ENCODE assay signal across 9 mouse cellular contexts in genomic region chr4:41638828-41639213, GRCm38 (mm10). TPM values are rescaled to one million over a fixed set of nuclear protein-coding genes. Genes with fewer than 3 reads are reported as not detected.
DNase-seq lines count a peak whose midpoint lies in the region; ATAC-seq lines count a peak whose summit lies in the region.
"Had no signal": no experiment of that assay in that cellular context is flagged by ENCODE, and none has a peak within 500 bp of the region (broad histone marks: within the 10 kb centered on the region; RNA-seq: fewer than 3 reads in every experiment).

No protein-coding gene starts in this region.

- H3K9ac ChIP-seq in heart, embryonic 12.5 days: 0 out of 2 replicates have a peak overlapping the region, but pooled peaks have one; percentile 2
- peak overlapping the region; percentile 92 for H3K9ac ChIP-seq in hindbrain, embryonic 11.5 days (ENCODE audit: low read depth, low read length)
- peak overlapping the region; percentile 92 for H3K9ac ChIP-seq in midbrain, embryonic 13.5 days (replicated peaks)

- H3K36me3 ChIP-seq in heart, embryonic 12.5 days: no peaks in the 10 kb centered on the region
- no peaks in the 10 kb centered on the region for H3K36me3 ChIP-seq in hindbrain, embryonic 11.5 days (ENCODE audit: control insufficient read depth, insufficient read depth, low read length)
- peaks cover 10% of the 10 kb centered on the region for H3K36me3 ChIP-seq in midbrain, embryonic 13.5 days

- DNase-seq in heart, postnatal 25 days (ENCODE audit: low spot score): no peak
- DNase-seq in cerebellum, adult 9-11 months: peak; percentile 75
- no peak for DNase-seq in hindbrain, embryonic 11.5 days (ENCODE audit: low spot score)
- no peak for DNase-seq in testis, postnatal 10 days (ENCODE audit: low spot score)
- no peak for DNase-seq in ovary, postnatal 36 days (ENCODE audit: low spot score)
- DNase-seq: lung, postnatal 36 days had no signal

- peaks cover 17% of the 10 kb centered on the region for H3K4me1 ChIP-seq in heart, embryonic 12.5 days (replicated peaks)
- peaks cover 2% of the 10 kb centered on the region for H3K4me1 ChIP-seq in hindbrain, embryonic 11.5 days (replicated peaks; ENCODE audit: control insufficient read depth, insufficient read depth, low read length)
- peaks cover 62% of the 10 kb centered on the region for H3K4me1 ChIP-seq in midbrain, embryonic 13.5 days (replicated peaks)

- H3K4me3 ChIP-seq in heart, embryonic 12.5 days: no peak overlapping the region
- H3K4me3 ChIP-seq in hindbrain, embryonic 11.5 days (ENCODE audit: low read depth, low read length): peak overlapping the region; percentile 62
- peak overlapping the region; percentile 74 for H3K4me3 ChIP-seq in midbrain, embryonic 13.5 days (replicated peaks)

- intact Hi-C loops in heart, postnatal 25 days (cut with DNase I): no loop called here

- H3K4me2 ChIP-seq in heart, embryonic 12.5 days: peak overlapping the region; percentile 88; the same call in 1 of the 2 replicates
- H3K4me2 ChIP-seq in hindbrain, embryonic 11.5 days (replicated peaks; ENCODE audit: low read depth, low read length): peak overlapping the region; percentile 74
- H3K4me2 ChIP-seq in midbrain, embryonic 13.5 days (replicated peaks): peak overlapping the region; percentile 71

- no peak for ATAC-seq in heart, embryonic 12.5 days (ENCODE audit: insufficient number of reproducible peaks, low FRiP score)
- no peak for ATAC-seq in hindbrain, embryonic 11.5 days (ENCODE audit: low FRiP score)
- no peak for ATAC-seq in midbrain, embryonic 13.5 days
- ATAC-seq in monocyte, adult 5-6 weeks (replicated peaks; ENCODE audit: insufficient number of reproducible peaks, low FRiP score, low TSS enrichment, poor library complexity, severe bottlenecking): no peak

- H3K27ac ChIP-seq in heart, embryonic 12.5 days (ENCODE audit: poor library complexity, severe bottlenecking): no peak overlapping the region
- no peak overlapping the region for H3K27ac ChIP-seq in hindbrain, embryonic 11.5 days (ENCODE audit: low read depth, low read length)
- H3K27ac ChIP-seq in midbrain, embryonic 13.5 days: peak overlapping the region; percentile 93

- peaks cover 14% of the 10 kb centered on the region for H3K27me3 ChIP-seq in heart, embryonic 12.5 days (replicated peaks)
- no peaks in the 10 kb centered on the region for H3K27me3 ChIP-seq in hindbrain, embryonic 11.5 days (ENCODE audit: control insufficient read depth, insufficient read depth, low read length)
- peaks cover 9% of the 10 kb centered on the region; the same call in 1 of the 2 replicates for H3K27me3 ChIP-seq in midbrain, embryonic 13.5 days

- 80% methylated on average over 6 of the region's 6 CpGs for WGBS in heart, embryonic 12.5 days
- WGBS in hindbrain, embryonic 11.5 days: 83% methylated on average over 6 of the region's 6 CpGs
- WGBS in midbrain, embryonic 13.5 days: 80% methylated on average over 6 of the region's 6 CpGs

- no peaks in the 10 kb centered on the region for H3K9me3 ChIP-seq in heart, embryonic 12.5 days (replicated peaks)
- no peaks in the 10 kb centered on the region for H3K9me3 ChIP-seq in hindbrain, embryonic 11.5 days (ENCODE audit: control insufficient read depth, low read length)
- H3K9me3 ChIP-seq in midbrain, embryonic 13.5 days: no peaks in the 10 kb centered on the region

RNA-seq across cellular contexts. Expression of gene Enho, which starts 1.3 kb away (rescaled TPM):
- polyA plus RNA-seq in heart, embryonic 12.5 days (2016; fragmentation: Nextera tagmentation; extraction: Ambion mirVana): 4.4 and 4.9 TPM in 2 replicates
- total RNA-seq in heart, postnatal 25 days (2021): 1 to 10 TPM; 8.0 to 8.8 TPM
- polyA plus RNA-seq in hindbrain, embryonic 11.5 days (2014; fragmentation: Nextera tagmentation; extraction: Ambion mirVana): 42.4 and 42.7 TPM in 2 replicates
- 81.6 and 92.1 TPM in 2 replicates for polyA plus RNA-seq in midbrain, embryonic 13.5 days (2015; fragmentation: Nextera tagmentation; extraction: Ambion mirVana)
- 0.49 to 0.75 TPM in 2 of 3 replicates, not detected in the other for total RNA-seq in monocyte, adult 5-6 weeks (2017)

RNA-seq across cellular contexts. Expression of gene Cntfr, which starts 58.1 kb away (rescaled TPM):
- polyA plus RNA-seq in heart, embryonic 12.5 days (2016; fragmentation: Nextera tagmentation; extraction: Ambion mirVana): 3.7 TPM in 2 replicates
- 1 to 10 TPM; 4.2 to 5.1 TPM for total RNA-seq in heart, postnatal 25 days (2021)
- 27.8 and 29.5 TPM in 2 replicates for polyA plus RNA-seq in hindbrain, embryonic 11.5 days (2014; fragmentation: Nextera tagmentation; extraction: Ambion mirVana)
- polyA plus RNA-seq in midbrain, embryonic 13.5 days (2015; fragmentation: Nextera tagmentation; extraction: Ambion mirVana): 27.6 and 32.7 TPM in 2 replicates
- total RNA-seq in monocyte, adult 5-6 weeks (2017): not detected in 3 replicates

Comparison
In these comparisons a context has a peak if more than half of its experiments do, and no peak if none do; other contexts are left out.
1. H3K9ac ChIP-seq: peak in every context shown above with its lines; median percentile 92 in hindbrain, embryonic 11.5 days; 92 in midbrain, embryonic 13.5 days; 2 in heart, embryonic 12.5 days.